Mouse (Mus musculus): ENCODE results near the gene Arhgap44. TPM values are rescaled to one million over a fixed set of nuclear protein-coding genes. Genes with fewer than 3 reads are reported as not detected.

Arhgap44 gene
- polyA plus RNA-seq, 1 experiment from 2014 or later: 7.4 TPM

DNA sequence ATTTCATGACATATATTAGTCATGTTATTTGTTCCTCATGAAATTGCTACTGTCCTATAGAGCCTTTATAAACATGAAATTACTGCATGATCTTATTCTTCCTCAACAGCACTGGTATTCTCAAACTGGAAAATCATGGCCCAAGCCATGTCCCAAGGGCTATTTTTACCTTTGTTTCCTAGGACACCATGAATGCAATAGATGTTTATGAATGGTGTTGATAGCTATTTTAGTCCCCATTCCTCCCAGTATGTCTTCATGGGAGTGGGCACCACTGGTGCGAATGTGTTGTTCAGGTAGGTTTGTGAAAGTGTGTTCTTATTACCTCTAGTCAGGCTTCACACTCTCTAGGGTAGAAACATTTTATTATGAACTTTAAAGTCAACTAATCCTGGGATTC is 22.4 kb upstream of the Arhgap44 start:
- Histone ChIP-seq H3K4me2 (replicated peaks; ENCODE audit: low read depth, low read length) (no peak overlapping the region), H3K27me3 (ENCODE audit: insufficient read depth, low read length) (no peaks in the 10 kb centered on the region), H3K4me3 (ENCODE audit: low read length) (no peak overlapping the region), H3K9ac (replicated peaks; ENCODE audit: low read length) (no peak overlapping the region), H3K27ac (ENCODE audit: low read length) (no peak overlapping the region), H3K4me1 (ENCODE audit: insufficient read depth, low read length) (no peaks in the 10 kb centered on the region), H3K9me3 (ENCODE audit: low read length) (no peaks in the 10 kb centered on the region), H3K36me3 (ENCODE audit: insufficient read depth, low read length) (no peaks in the 10 kb centered on the region)
- WGBS: 92% methylated on average over 1 of the region's 1 CpGs
- ATAC-seq (ENCODE audit: low FRiP score, low TSS enrichment): no peak

DNA sequence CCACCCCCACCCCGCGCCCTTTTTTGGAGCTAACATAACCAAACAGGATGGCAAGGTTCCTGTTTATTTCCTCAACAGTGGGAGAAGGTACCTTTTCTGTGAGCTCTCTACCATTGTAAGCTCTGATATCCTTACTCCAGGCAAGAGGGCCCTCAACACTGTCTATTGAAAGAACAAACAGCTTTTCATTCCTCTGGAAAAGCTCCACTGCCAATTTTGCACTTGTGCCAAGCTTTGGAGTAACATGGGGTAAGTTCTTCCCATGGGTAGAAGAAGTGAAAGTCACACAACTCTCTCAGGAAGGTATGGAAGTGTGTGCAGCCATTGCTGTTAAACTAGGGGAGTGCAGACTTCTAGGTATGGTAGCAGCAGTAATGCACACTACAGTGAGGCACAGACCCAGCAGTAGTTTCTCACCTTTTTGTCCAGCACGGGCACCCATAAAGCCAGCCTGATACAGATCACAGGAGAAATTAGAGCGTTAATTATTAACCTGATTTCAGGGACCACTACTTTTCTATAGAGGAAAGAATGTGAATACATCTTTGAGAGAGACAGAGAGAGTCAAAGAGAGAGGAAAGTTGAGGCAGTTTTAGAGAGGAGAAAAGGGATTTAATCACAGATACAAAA is 7.5 kb upstream of the Arhgap44 start:
- Histone ChIP-seq H3K4me3 (ENCODE audit: low read length) (no peak overlapping the region), H3K36me3 (ENCODE audit: insufficient read depth, low read length) (no peaks in the 10 kb centered on the region), H3K27me3 (ENCODE audit: insufficient read depth, low read length) (no peaks in the 10 kb centered on the region), H3K9me3 (ENCODE audit: low read length) (no peaks in the 10 kb centered on the region), H3K4me2 (replicated peaks; ENCODE audit: low read depth, low read length) (no peak overlapping the region), H3K27ac (ENCODE audit: low read length) (peak overlapping the region; percentile 38; the same call in 1 of the 2 replicates), H3K4me1 (ENCODE audit: insufficient read depth, low read length) (no peaks in the 10 kb centered on the region), H3K9ac (replicated peaks; ENCODE audit: low read length) (no peak overlapping the region)
- ATAC-seq (ENCODE audit: low FRiP score, low TSS enrichment): peak; percentile 51; the same call in 1 of the 2 replicates
- WGBS: 80% methylated on average over 4 of the region's 4 CpGs

DNA sequence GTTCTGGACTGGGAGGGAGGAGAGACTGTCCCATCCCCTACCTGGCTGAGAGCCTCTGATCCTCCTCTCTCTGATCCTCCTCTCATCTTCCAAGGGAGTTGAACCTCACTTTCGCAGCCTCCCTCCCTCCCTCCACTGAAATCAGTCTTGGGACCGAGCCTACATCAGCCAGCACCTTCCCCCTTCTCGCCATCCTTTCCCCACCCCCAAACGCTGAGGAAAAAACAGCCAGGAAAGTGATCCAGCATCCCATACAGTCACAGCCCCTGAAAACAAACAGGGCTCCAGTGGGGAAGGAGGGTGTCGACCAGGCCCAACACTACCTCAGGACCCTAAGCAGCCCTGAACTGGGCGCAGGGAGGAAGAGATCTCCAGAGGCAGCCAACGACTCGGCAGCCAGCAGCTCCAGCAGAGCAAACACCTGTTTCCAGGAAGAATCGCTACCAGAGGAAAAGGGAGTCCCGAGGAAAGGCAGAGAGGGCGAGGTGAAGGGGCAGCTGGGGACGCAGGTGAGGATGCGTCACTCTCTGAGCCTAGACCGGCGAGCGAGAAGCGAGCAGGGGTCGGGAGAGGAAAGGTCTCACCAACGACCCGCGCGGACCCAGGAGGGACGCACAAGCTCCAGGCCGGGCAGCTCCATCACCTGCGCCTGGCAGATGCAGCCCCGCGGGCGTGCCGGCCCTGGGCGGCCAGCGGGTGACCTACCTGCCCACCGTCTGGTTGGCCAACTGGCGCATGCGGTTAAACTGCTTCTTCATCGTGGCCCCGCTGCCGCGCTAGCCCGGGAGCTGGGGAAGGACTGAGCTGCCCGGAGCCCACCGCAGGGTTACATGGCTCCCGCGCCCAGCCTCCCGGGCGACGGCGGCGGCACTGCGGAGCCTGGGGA is 637 bp downstream of the Arhgap44 start:
- WGBS: under 1% methylated on average over 49 of the region's 49 CpGs
- H3K27ac ChIP-seq (ENCODE audit: low read length): no peak overlapping the region

DNA sequence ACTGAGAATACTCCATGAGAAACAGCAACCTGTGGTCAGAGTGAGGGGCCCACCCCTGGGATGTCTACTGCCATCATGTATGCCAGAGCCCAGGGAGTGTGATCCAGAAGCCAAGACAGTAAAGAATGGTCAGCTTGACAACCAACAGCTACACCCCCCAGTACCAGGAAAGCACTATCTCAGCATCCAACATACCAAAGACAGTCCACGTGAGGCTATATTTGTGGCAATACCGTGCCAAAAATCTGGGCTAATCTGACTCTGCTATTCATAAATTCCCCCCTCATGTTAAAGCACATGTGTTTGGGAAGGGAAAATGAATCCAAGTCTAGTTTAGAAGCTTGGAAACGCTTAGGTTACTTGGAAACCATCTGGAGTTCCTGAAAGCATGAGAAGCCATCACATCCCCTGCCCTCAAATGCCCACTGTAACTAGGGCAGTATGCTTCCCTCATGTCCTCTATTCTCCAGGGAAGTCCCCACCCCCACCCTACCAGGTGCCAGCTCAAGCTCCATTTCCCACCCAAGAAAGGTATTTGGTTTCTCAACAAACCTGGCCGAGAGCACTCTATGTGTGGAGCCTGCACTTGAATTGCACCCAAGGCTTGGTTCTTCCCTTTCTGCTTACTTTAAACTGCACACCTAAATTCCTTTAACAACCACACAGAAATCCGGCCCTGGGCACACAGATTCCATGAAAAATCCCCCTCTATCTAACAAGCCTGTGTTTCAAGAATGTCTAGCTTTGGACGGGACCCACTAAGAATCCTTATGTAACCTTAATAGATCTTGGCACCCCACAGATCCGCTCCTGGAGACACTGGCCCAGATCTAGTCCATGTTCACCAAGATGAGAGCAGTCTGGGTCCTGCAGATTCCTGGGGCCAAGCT is 1.5 kb downstream of the Arhgap44 start:
- H3K4me2 ChIP-seq (replicated peaks; ENCODE audit: low read depth, low read length): peak overlapping the region; percentile 89
- H3K4me3 ChIP-seq (ENCODE audit: low read length): peak overlapping the region; percentile 89
- H3K27me3 ChIP-seq (ENCODE audit: insufficient read depth, low read length): no peaks in the 10 kb centered on the region
- ATAC-seq (ENCODE audit: low FRiP score, low TSS enrichment): no peak
- H3K9ac ChIP-seq (replicated peaks; ENCODE audit: low read length): peak overlapping the region; percentile 83; the same call in 1 of the 2 replicates
- no peaks in the 10 kb centered on the region for H3K36me3 ChIP-seq (ENCODE audit: insufficient read depth, low read length)
- no peak overlapping the region for H3K27ac ChIP-seq (ENCODE audit: low read length)
- peaks cover 7% of the 10 kb centered on the region; the same call in 1 of the 2 replicates for H3K4me1 ChIP-seq (ENCODE audit: insufficient read depth, low read length)
- no peaks in the 10 kb centered on the region for H3K9me3 ChIP-seq (ENCODE audit: low read length)
- 60% methylated on average over 7 of the region's 7 CpGs for WGBS

More for the DNA sequence above, 637 bp downstream of the Arhgap44 start:
- H3K4me1 ChIP-seq (ENCODE audit: insufficient read depth, low read length): peaks cover 7% of the 10 kb centered on the region; the same call in 1 of the 2 replicates
- H3K4me2 ChIP-seq (replicated peaks; ENCODE audit: low read depth, low read length): peak overlapping the region; percentile 89
- H3K27me3 ChIP-seq (ENCODE audit: insufficient read depth, low read length): no peaks in the 10 kb centered on the region
- H3K36me3 ChIP-seq (ENCODE audit: insufficient read depth, low read length): no peaks in the 10 kb centered on the region
- peak overlapping the region; percentile 83 for H3K9ac ChIP-seq (replicated peaks; ENCODE audit: low read length)
- no peaks in the 10 kb centered on the region for H3K9me3 ChIP-seq (ENCODE audit: low read length)
- ATAC-seq (ENCODE audit: low FRiP score, low TSS enrichment): peak; percentile 73
- H3K4me3 ChIP-seq (ENCODE audit: low read length): peak overlapping the region; percentile 89

DNA sequence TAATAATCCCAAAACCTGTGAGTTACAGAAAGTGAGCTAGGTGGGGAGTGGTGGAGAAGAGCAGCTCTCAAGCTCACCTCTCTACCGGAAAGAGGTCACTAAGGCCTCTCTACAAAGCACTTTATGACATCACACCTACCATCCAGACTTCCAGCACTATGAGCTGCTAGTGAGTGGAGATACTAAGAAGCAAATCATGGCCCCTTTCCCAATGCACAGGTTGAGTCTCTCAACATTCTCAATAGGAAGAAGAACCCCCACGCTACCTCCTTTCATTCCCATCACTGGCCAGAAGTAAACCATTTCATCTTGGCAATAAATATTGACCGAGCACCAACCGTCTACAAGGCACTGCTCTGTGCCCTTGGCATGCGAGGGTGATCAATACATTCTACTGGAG is 3.0 kb downstream of the Arhgap44 start, which contains the start of gene 1700086D15Rik:
Gene 1700086D15Rik, minus strand, starts transcription at position 101 of the 400 bp plus-strand sequence.
- no peaks in the 10 kb centered on the region for H3K27me3 ChIP-seq (ENCODE audit: insufficient read depth, low read length)
- H3K4me2 ChIP-seq (replicated peaks; ENCODE audit: low read depth, low read length): no peak within 1 kb of the TSS
- peaks cover 7% of the 10 kb centered on the region; the same call in 1 of the 2 replicates for H3K4me1 ChIP-seq (ENCODE audit: insufficient read depth, low read length)
- no peak for ATAC-seq (ENCODE audit: low FRiP score, low TSS enrichment)
- WGBS: 88% methylated on average over 5 of the region's 5 CpGs
- no peaks in the 10 kb centered on the region for H3K9me3 ChIP-seq (ENCODE audit: low read length)
- H3K9ac ChIP-seq (replicated peaks; ENCODE audit: low read length): no peak within 1 kb of the TSS
- H3K27ac ChIP-seq (ENCODE audit: low read length): no peak within 1 kb of the TSS
- H3K4me3 ChIP-seq (ENCODE audit: low read length): no peak within 1 kb of the TSS
- no peaks in the 10 kb centered on the region for H3K36me3 ChIP-seq (ENCODE audit: insufficient read depth, low read length)

DNA sequence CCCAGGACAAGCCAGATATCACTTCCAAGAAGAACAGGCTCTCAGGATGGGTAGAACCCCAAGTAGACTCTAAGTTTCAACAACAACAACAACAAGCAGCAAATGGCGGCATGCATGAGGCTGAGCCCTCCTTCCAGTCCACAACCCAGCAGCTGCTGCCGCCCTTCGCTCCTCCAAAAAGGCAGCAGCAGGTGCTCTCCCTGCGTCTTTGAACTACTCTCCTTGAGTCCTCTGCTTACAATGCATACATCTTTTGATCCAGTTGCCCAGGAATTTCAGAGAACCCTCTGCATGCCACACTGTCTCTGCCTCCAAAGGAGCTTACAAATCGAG is 4.1 kb downstream of the Arhgap44 start:
- H3K9me3 ChIP-seq (ENCODE audit: low read length): no peaks in the 10 kb centered on the region
- H3K27ac ChIP-seq (ENCODE audit: low read length): no peak overlapping the region
- no peaks in the 10 kb centered on the region for H3K27me3 ChIP-seq (ENCODE audit: insufficient read depth, low read length)
- H3K4me3 ChIP-seq (ENCODE audit: low read length): no peak overlapping the region
- H3K36me3 ChIP-seq (ENCODE audit: insufficient read depth, low read length): no peaks in the 10 kb centered on the region
- no peak for ATAC-seq (ENCODE audit: low FRiP score, low TSS enrichment)
- H3K9ac ChIP-seq (replicated peaks; ENCODE audit: low read length): no peak overlapping the region
- H3K4me2 ChIP-seq (replicated peaks; ENCODE audit: low read depth, low read length): no peak overlapping the region
- peaks cover 7% of the 10 kb centered on the region; the same call in 1 of the 2 replicates for H3K4me1 ChIP-seq (ENCODE audit: insufficient read depth, low read length)
- 94% methylated on average over 5 of the region's 5 CpGs for WGBS

DNA sequence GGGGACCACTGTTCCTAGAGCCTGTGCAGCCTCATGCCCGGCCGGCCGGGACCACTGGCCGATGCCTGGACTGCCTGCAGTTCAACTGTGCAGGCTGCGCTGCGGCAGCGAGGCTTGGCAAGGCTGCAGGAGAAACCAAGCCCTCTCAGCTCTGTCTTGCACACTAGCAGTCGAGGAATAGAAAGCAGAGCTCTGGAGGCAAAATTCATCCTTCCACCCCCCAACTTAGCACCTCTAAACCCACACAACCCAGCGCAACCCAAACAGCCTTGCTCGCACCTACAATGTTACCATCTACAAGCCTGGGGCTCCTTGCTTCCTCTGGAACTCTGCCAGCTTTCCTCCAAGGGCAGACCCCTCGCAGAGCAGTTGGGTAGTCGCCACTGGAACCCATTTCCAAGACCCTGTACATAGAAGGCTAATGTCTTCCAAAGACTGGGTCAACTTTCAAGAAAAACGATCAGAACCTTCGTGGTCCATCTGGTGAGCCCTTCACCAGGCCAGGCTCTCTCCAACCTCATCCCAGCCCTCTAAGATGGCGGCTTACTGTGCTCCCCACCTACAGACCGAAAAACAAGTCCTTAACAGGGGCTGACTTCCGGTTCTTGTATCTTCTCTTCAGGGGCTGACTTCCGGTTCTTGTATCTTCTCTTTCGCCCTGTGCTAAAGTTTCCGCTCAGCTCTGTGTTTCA is 4.6 kb downstream of the Arhgap44 start:
- Histone ChIP-seq H3K4me2 (replicated peaks; ENCODE audit: low read depth, low read length) (no peak overlapping the region), H3K4me3 (ENCODE audit: low read length) (no peak overlapping the region), H3K4me1 (ENCODE audit: insufficient read depth, low read length) (peaks cover 7% of the 10 kb centered on the region; the same call in 1 of the 2 replicates), H3K27ac (ENCODE audit: low read length) (no peak overlapping the region), H3K36me3 (ENCODE audit: insufficient read depth, low read length) (no peaks in the 10 kb centered on the region), H3K27me3 (ENCODE audit: insufficient read depth, low read length) (no peaks in the 10 kb centered on the region), H3K9me3 (ENCODE audit: low read length) (no peaks in the 10 kb centered on the region), H3K9ac (replicated peaks; ENCODE audit: low read length) (no peak overlapping the region)
- WGBS: 91% methylated on average over 20 of the region's 20 CpGs
- ATAC-seq (ENCODE audit: low FRiP score, low TSS enrichment): no peak

DNA sequence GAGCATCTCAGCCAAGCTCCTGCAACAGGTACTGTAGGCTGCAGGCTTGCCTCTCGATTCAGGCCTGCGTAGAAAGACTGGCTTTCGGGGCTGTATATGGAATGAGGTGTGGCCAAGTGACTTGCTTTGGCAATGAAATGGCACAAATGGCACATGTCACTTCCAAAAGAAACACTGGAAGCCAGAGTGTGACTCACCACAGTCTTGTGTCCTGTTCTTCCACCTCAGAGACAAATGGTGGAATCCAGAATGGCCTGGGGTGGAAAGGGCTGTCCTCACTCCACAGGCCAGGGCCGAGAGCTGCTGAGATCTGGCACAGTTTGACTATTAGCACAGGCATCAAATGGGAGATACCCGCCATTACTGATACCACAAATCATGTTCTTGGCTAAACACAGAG is 9.8 kb downstream of the Arhgap44 start:
- ATAC-seq (ENCODE audit: low FRiP score, low TSS enrichment): no peak
- H3K36me3 ChIP-seq (ENCODE audit: insufficient read depth, low read length): no peaks in the 10 kb centered on the region

DNA sequence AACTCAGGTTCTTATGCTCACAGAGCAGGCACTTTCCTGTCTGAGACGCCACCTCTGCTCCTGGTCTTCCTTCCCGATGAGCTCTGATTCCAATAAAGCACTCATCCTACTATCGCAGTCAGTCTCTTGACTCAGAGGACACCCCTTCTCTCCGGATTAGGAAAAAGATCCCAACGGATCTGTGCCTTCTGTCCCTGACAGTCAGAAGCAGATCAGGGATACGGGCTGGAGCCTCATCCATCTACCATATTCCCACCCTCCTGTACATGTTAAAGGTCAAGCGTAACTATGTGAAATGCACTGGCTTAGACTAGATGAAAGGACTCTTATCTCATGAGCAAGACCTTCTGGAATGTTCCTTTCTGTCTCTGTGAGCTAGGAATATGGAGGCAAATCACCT is 14.3 kb downstream of the Arhgap44 start:
- no peaks in the 10 kb centered on the region for H3K9me3 ChIP-seq (ENCODE audit: low read length)

More for the DNA sequence above, 9.8 kb downstream of the Arhgap44 start:
- no peak overlapping the region for H3K4me2 ChIP-seq (replicated peaks; ENCODE audit: low read depth, low read length)
- H3K27me3 ChIP-seq (ENCODE audit: insufficient read depth, low read length): no peaks in the 10 kb centered on the region
- WGBS: 79% methylated on average over 5 of the region's 5 CpGs
- H3K4me3 ChIP-seq (ENCODE audit: low read length): no peak overlapping the region
- H3K9ac ChIP-seq (replicated peaks; ENCODE audit: low read length): no peak overlapping the region
- peaks cover 5% of the 10 kb centered on the region for H3K4me1 ChIP-seq (ENCODE audit: insufficient read depth, low read length)
- H3K27ac ChIP-seq (ENCODE audit: low read length): no peak overlapping the region
- no peaks in the 10 kb centered on the region for H3K9me3 ChIP-seq (ENCODE audit: low read length)

More for the DNA sequence above, 14.3 kb downstream of the Arhgap44 start:
- H3K27ac ChIP-seq (ENCODE audit: low read length): no peak overlapping the region
- H3K4me2 ChIP-seq (replicated peaks; ENCODE audit: low read depth, low read length): no peak overlapping the region
- no peak overlapping the region for H3K9ac ChIP-seq (replicated peaks; ENCODE audit: low read length)
- peaks cover 5% of the 10 kb centered on the region for H3K4me1 ChIP-seq (ENCODE audit: insufficient read depth, low read length)
- no peak overlapping the region for H3K4me3 ChIP-seq (ENCODE audit: low read length)
- 85% methylated on average over 7 of the region's 7 CpGs for WGBS
- no peak for ATAC-seq (ENCODE audit: low FRiP score, low TSS enrichment)
- no peaks in the 10 kb centered on the region for H3K27me3 ChIP-seq (ENCODE audit: insufficient read depth, low read length)
- no peaks in the 10 kb centered on the region for H3K36me3 ChIP-seq (ENCODE audit: insufficient read depth, low read length)

All from kidney, embryonic 16.5 days (tissue).